Mouse (Mus musculus): ENCODE data around the gene Derl2. TPM values are rescaled to one million over a fixed set of nuclear protein-coding genes. Genes with fewer than 3 reads are reported as not detected.
A peak's percentile ranks its signal among the peaks of the same experiment; 100 is the strongest.

The Derl2 gene
- 10 to 100 TPM; 20.2 to 20.7 TPM for total RNA-seq (2021)
- long read RNA-seq, experiment 1, transcript Derl2-206 (7 exons, 3,666 nt): major isoform, 19 of 27 reads
- long read RNA-seq, experiment 1, partial matches to known transcripts: 0 of 27 reads
- long read RNA-seq, experiment 1, other reads (novel, unspliced or antisense): 7 of 27 reads
- long read RNA-seq, experiment 2, transcript Derl2-206 (7 exons, 3,666 nt): major isoform, 41 of 46 reads
- long read RNA-seq, experiment 2, partial matches to known transcripts: 1 of 46 reads
- long read RNA-seq, experiment 2, other reads (novel, unspliced or antisense): 3 of 46 reads

DNA sequence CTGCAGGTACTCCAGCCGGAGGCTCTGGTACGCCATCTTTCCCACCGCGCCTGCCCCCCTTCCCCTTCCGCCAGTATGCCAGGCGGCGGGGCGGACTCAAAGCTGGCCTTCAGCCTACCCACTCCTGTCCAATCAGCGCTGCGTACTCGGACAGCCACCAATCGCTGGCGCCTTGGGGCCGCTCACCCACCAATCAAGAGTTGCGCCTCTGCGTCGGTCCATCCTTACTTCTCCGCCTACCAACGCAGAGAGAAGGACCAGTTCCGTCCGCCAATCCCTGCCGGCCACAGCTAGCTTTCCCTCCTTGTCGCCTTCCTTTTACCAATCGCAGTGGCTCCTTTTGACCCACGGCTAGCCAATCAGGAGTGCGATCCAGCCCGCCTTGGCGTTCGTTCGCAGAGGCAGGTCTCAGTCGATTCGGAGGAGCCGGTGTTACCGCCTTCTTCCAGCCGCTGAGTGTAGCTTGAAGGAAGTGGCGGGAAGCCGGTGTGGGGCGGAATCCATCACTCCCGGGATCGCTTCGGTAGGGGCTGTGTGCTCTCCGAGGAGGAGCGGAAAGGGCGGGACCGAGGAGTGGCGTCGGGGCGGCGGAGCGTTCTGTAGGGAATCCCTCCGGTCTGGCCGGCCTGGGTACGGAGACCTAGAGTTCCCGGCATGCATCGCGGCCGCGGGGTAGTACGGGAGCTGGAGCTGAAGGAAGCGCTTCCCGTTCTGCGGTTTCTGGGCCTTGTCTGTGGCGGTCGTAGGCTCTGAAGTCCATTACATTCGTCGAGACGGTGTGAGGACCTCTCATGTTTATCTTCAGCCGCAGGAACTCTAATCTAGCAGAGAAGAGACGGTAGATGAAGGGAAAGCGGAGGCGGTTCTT is at the start of gene Derl2, which contains the start of gene Mis12:
Gene Derl2, minus strand, starts transcription at position 641 of the 868 bp plus-strand sequence.
Gene Mis12, plus strand, starts transcription at position 411 of the 868 bp plus-strand sequence.
- peak; percentile 94 to 97 for DNase-seq (ENCODE audit: low spot score in 2 of 2)

DNA sequence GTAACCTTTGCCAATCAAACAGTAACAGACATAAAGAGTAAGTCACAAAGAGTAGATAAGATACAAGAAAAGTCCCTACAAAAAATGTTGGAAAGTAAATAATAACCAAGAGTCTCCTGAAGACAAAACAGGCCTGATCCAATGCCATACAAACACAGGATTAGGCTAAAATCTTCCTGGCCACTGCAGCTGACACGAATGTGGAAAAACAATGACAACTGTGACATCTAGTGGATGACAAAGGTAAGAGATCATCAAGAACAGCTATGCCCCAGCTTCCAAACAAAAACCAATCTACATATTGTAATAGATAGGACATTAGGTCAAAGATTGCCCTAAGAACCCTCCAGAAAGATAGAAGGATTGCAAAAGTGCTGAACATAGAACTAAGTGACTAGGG is 32.9 kb upstream of the Derl2 start:
- DNase-seq (ENCODE audit: low spot score in 2 of 2): no peak

DNA sequence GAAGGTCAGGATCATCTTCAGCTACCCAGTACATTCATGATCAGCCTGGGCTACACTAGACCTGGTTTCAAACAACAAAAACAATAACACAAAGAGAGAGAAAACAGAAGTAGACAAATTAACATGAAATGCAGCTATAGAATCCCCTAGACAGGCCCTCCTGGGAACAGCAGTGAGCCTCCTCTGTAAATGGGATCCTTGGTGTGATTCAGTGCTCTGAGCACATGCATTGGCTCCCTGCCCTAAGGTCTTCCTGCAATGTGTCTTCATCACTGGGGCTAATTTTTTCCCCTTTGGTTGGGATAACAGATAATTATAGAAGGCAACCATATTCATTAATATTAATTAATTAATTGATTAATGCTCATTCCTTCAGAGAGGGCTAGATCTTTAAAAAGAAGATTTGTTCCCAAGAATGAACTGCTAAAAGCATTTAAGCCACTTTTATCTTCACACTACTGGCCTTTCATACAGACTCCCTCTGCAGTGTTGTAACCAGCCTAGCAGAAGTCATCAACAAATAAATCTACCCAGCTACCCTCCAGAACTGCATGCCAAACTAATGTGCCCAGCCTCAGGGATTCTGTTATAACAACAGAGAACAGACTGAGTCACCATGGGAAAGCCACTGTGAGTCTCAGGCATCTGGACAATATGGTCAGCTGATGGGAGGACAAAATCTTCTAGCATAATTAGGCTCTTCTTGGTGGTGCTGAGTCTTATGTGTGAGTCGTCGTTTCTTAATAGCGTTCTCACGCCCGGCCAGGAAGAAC is 20.1 kb upstream of the Derl2 start:
- DNase-seq (ENCODE audit: low spot score in 2 of 2): no peak

DNA sequence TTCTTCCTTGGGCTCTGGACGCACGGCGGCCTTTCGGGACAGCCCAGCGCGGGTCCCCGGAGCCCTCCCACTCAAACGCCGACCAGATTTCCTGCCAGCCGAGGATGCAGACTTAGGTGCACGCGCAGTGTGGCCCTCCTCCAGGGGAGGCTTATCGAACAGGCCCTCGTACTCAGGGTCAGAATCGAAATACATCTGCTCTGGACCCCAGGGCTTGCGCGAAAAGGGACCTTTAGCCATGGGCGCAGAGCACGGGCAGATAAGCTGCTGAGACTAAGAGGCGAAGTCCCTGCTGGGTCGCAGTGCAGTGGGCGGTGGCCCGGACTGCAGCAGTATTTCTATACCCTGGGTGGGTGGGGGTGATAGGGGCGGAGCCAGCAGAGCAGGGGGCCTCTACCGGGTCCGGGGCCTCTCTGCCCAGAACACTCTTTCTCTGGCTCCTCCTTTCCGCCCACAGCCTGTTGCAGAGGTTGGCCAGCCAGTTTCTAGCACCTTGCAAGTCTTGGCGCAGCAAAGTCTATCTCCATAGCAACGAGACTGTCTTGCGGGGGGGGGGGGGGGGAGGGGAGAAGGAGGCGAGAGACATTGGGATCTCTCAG is 13.6 kb upstream of the Derl2 start, which contains the start of gene 6330403K07Rik:
Gene 6330403K07Rik, minus strand, starts transcription at position 351 of the 599 bp plus-strand sequence.
- DNase-seq (ENCODE audit: low spot score in 2 of 2): peak; percentile 34 to 68

DNA sequence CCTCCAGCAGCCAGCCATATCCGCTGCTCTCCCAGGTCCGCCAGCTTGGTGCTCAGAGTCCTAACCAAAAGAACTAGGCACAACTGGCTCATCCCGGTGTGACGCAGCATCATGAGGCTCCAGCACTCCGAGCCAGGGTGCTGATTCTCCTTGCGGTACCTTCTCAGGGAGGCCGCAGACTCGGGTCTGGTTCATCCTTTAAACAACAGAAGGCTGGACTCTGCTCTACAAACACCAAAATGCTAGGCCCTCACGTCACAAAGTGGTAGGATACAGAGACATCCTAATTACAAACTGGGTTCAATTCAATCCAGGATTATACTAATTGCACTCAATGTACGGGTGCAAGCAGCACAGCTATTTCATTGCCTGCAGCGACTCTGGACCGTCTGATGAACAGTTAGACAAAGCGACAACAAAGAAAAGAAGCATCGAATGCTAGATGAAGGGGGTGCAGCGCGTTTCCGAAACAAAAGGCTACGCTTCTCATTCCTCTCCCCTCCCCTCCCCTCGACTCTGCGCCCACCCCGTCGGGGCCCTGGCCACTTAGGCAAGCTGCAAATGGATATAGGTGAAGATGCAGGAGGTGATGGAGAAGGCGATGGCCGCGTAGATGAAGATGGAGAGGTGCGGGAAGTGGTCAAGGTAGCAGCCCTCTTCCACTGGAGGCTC is 13.0 kb upstream of the Derl2 start:
- DNase-seq (ENCODE audit: low spot score in 2 of 2): peak in 1 of 2 experiments; percentile 19

DNA sequence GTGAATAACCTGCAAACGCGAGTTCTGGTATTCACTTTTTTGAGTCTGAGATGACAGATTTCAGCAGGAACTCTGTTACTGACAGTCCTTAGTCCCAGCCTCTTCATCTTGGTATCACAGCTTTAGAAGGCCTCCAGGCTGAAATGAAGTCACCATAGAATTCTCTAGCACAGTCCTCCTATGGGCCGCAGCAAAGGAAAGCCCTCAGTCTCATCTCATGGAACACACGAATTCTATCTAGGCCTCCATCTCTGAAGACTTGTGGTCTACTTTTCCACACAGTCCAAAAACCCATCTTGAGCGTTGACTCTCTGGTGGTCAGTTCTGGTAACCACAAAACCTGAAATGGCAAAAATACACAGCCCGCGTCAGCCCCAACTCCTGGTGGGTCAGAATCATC is 12.4 kb upstream of the Derl2 start:
- no peak for DNase-seq (ENCODE audit: low spot score in 2 of 2)

DNA sequence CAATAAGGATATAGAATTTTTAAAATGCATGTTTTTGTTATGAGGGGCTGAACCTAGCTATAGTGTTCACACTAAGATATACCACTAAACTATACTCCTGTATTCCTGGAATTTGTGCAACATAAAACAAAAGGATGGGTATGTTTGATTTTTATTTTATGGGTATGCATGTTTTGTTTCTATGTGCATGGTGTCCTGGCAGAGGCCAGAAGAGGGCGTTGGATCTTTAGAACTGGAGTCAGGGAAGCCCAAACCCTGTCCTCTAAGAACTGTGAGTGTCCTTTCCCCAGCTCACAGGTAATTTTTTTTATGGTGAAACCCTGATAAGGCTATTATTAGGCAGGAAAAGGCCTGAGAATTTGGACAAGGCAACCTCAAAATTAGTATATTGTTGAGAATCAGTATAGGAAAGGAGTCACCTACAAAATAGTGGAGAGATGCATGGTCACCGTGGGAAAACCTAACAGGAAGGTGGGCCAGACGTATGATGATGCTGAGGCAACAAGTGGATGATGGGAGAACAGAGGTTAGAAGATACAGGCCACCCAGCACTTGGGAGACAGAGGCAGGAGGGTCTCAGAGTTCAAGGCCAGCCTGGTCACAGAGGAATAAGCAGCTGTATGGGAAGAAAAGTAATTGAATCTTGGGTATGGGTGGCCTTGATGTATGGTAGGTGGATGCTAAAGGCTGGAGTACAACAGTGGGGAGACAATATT is 9.9 kb upstream of the Derl2 start:
- no peak for DNase-seq (ENCODE audit: low spot score in 2 of 2)

DNA sequence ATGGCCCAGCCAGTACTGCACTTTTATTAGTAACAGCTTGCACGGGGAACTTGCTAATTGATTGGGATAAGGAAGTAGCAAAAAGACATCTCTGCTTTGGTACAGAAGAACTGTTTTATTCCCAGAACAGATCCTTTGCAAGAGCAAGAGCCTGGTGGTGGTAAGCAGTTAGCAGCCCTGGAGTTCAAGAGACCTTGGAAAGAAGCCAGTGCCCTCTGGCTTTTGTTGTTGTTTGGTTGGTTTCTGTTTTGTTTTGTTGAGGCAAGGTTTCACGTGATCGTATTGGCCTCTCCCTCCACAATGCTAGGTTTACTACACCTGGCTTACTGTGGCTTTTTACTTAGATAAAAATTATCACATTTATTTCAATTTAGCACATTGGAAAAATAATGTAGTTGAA is 8.6 kb upstream of the Derl2 start:
- no peak for DNase-seq (ENCODE audit: low spot score in 2 of 2)

DNA sequence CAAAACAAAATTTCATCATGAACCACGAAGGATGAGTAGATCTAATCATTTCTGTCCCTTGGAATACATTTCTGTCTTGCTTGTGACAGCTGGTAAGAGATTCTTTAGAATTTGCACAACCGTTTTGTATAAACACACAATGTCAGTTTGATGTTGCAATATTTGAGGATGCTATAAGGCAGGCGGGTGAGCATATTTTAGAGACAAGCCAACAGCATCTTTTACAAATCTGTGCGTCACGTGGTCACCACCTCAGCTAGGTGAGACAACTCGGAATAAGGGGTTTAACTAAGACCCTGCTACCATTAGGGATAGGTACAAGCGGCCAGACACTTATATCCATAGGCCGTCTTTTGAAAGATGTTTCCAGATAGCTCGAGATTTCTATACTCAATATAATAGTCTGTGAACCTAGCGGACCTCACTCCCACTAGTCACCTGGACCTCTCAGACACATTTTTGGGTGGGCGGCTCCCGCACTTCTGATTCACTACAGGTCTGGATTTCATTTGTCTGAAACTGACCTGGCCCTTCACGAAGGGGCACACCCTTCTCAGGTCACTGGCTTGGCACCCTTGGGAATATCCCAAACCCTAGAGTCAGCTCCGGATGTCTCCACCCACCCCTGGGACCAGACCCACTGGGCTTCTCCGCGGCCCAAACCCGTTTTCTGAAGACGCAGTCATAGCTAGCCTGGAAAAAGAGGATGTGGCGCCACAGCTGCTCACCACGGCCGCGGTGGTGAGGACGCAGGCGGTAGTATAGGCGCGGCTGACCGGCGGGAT is 1.0 kb downstream of the Derl2 start:
- no peak for DNase-seq (ENCODE audit: low spot score in 2 of 2)

DNA sequence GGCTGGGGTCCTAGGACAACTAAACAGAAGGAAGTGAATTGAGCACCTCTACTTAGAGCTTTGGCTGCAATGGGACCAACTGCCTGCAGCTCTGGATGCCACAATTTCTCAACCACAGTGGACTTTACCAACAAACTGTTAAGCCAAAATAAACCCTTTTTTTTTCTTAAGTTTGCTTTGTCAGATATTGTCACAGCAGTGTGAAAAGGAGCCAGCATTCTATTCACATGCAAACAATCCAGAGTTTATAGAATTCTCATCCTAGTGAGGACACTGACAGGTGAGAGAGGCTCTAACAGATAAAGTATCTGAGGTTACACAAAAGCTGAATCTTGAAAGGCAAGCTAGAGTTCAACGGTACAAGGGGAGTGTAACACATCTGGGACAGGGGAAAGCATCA is 2.6 kb downstream of the Derl2 start:
- no peak for DNase-seq (ENCODE audit: low spot score in 2 of 2)

DNA sequence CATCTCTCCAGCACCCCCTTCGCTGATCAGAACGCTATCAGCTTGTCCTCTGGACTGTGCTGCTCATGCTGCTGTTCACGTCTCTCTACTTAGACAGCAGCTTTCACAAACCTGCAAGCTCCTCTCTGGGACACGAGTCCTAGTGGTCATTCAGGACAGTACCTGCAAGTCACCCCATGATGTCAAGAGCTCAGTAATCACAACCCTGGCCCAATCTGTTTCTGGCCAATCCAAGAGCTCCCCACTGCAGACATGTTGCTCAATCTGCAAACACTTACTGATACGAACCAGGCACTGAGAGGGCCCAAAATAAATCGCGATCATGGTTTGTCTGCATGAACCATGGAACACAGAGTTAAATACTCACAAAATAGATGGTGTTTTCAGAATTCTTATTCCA is 6.9 kb downstream of the Derl2 start:
- no peak for DNase-seq (ENCODE audit: low spot score in 2 of 2)

DNA sequence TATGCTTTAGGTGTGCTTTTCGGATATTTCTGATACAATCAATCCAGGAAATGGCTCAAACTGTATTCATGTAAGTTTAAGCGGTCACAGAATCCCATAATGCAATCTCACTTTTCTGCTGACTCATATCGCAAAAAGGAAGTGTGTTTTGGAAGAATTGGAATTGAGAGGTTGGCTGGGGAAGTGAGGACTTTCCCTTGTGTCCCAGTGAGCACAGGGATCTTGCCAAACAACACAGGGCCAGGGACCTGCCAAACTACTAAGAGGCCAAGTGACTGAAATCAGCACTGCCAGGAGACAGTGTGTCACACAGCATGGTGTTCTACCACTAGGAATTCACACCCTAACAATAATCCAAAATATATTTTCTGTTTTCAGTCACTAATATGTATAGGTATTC is 11.3 kb downstream of the Derl2 start:
- DNase-seq (ENCODE audit: low spot score in 2 of 2): no peak

DNA sequence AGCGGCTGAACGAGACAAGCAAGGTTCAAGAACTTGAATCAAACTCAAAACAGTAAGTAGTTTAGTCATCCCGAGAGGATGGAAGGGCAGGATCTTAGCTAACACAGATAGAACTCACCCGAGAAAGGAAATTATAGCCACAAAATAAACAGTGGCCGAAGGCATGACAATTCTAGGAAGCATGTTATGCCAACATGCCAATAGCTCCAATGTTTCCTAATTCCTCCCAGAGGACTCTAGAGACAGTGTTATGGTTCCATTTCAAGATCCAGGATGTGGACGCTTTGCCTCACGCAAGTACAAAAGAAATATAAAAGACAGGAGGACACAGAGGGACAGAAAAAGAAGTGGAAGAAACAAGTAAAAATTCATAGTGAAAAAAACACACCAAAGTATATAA is 11.8 kb downstream of the Derl2 start:
- no peak for DNase-seq (ENCODE audit: low spot score in 2 of 2)

DNA sequence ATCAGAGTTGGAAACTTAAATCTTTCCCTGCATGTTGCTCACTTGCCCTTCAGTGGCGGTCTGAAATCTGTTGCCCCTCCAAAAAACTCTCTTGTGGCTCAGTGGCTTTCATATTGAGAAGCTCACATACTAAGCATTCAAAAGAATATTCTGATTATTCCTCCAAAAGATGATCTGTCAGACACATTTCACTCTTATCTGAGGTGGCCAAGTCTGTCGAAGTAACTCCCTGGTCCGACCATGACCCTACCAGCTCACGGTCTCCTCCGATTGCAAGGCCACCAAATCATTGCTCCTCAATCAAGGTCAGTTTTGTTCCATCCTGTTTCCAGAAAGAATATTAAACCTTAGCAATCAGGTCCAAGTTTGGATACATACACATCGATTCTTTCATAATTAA is 12.6 kb downstream of the Derl2 start:
- DNase-seq (ENCODE audit: low spot score in 2 of 2): no peak

DNA sequence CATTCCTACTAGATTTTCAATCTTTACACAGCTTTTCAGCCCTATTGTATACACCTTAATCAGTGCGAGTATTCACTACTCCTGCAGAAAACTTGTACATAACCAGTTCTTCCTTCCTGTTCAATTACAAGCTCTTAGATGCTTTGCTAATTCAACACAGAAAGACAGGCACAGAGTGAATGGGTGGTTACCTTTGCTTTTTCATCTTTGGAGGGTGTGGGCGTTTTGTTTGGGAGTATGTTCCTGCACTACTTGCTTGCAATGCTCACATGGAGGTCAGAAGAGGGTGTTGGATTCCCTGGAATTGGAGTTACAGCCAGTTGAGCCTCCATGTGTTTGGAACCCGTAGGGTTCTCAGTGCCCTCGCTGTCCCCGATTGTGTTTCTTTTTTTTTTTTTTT is 14.6 kb downstream of the Derl2 start:
- DNase-seq (ENCODE audit: low spot score in 2 of 2): no peak

DNA sequence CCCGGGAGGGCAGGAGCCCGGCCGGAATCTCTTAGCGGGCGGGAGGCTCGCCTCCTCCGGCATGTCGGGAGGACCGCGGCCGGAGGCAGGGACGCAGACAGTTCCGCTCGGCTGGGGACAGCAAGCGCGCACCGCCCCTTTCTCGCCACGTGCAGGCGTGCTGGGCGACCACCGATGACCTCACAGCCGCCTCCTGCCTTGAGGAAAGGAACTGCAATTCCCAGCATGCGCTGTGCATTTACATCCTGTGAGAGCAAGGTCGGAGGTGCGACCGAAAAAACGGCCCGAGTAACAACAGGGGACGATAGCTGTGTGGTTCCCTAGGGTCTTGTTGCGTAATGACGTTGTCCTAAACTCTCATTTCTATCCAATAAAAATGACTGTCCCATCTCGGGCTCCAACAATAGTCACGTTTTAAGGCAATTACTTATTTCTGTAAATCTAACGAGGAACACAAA is 15.3 kb downstream of the Derl2 start, which contains the start of gene Dhx33:
Gene Dhx33, minus strand, starts transcription at position 122 of the 458 bp plus-strand sequence.
- DNase-seq (ENCODE audit: low spot score in 2 of 2): peak; percentile 87 to 96

DNA sequence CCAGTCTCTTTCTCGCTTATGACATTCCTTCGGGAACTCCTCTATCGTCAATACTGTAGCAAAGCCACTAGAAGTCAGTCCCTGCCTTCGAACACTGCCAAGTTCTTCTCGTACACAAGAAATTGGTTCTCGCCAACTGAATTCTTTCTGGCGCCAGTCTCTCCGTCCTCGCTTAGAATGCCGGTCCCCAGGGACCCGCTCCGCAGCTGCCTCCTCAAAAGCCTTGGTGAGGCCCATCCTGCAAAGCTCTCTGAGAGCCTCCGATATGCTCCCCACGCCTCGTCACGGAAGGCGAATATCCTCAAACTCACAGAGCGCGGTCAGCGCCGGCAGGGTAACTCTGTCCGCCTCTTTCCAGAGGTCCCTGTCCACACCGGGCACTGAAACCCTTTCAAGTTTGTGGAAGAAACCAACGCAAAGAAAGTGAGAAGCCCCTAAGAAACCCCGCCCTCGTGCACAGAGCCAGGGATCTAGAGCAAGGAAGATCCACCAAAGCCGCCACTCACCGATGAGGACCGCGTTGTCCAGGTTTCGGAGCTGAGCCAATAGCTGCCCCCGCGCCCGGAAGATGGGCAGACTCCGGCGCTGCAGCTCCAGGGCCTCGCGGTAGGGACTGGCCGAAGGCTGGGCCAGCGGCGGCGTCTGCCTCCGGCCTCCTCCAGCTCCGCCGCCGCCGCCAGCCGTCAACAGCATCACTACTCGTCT is 15.9 kb downstream of the Derl2 start:
- DNase-seq (ENCODE audit: low spot score in 2 of 2): peak in 1 of 2 experiments; percentile 49

DNA sequence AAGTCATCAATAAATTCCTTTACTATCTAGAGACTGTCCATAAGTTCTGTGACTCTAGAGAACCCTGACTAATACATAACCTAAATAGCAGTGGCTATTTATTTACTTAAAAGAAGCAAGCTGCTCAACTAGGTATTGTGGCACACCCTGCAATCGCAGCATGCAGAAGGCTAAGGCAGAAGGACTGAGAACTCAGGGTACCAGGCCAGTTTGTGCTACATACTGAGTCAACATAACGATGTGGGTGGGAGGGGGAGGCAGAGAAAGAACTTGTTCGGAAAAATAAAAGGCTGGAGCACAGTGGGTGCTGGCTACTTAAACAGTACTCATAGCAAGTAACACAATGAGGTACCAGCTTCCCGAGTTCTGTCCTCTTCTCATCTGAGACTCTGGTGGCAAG is 18.5 kb downstream of the Derl2 start:
- DNase-seq (ENCODE audit: low spot score in 2 of 2): no peak
